Mouse (Mus musculus) left cerebral cortex, adult 2 months (tissue): ENCODE measurements around the gene Wars. TPM values are rescaled to one million over a fixed set of nuclear protein-coding genes. Genes with fewer than 3 reads are reported as not detected.

Experiments
- DNase-seq, 2 experiments: peaks; one replicate each; pipeline ENCODE4 v3.0.0; 2021 to 2022; ENCODE audit warnings: low spot score in 2 of 2, mixed read lengths in 1 of 2; ENCODE audit errors: extremely low spot score in 1 of 2
- H3K27ac ChIP-seq: fragments of 200-600 bp; 2 replicates; pipeline ENCODE4 v1.8.1; 2022
- H3K4me3 ChIP-seq: fragments of 200-600 bp; 2 replicates; pipeline ENCODE4 v1.8.1; 2022
- CTCF ChIP-seq: fragments of 200-600 bp; IDR thresholded peaks from 2 replicates; pipeline ENCODE4 v1.8.1; 2022; ENCODE audit warnings: antibody characterized with exemption, mild to moderate bottlenecking, moderate library complexity
- intact Hi-C: fragments of 180-260 bp; cut with DNase I; formaldehyde crosslinking; loops from one replicate; pipeline ENCODE4 v1.15.1; 2025
- microRNA-seq, 2 experiments: library from miRNA; unstranded; fragments of <30 nt; microRNA quantifications; one replicate each; pipeline ENCODE4 v1.2.0; 2021
- total RNA-seq, 2 experiments: library from RNA; stranded (reverse); gene quantifications; 2 replicates each; pipeline ENCODE4 v1.2.3; 2021

The Wars gene
- total RNA-seq, 2 experiments from 2014 or later, result 84.8 to 86.0 TPM

DNA sequence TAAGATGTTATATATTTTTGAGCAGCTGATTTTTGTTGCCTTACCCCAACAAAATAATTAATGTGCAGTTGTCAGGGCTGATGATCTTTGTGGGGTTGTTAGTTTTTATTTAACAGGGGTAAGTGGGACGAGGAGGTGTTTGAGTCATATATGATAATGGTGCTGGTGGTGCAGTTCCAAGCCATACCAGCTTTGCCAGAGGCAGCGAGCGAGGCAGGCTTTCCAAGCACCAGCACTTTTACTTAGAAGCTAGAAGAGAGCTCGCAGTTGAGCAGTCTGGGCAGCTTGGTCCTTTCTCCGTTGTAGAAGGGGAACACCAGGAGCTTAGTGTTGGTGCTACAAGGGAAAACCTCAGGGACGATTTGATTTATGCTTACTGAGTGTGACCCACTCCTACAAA lies 81.5 kb downstream of the Wars start:
- intact Hi-C loops, result loop anchor here (1.0 to 5.0 kb wide), 2 partner anchors 21 to 80 kb away; partner anchors contain the start of genes Wars and Wdr25
- no peak for DNase-seq

DNA sequence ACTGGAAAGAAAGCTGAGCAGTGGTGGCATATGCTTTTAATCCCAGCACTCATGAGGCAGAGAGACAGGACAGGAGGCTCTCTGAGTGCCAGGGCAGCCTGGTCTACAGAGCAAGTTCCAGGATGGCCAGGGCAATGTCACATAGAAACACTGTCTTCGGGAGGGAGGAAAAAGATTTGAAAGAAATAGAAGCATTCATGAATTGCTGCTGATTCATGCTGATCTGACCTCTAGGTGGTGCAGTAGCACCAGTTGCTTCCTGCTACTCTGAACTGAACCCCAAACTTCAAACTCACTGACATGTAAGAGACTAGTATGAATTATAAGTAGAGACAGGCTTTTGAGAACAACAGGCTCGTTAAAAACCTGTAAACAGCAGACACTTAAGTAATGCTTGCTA lies 82.8 kb downstream of the Wars start:
- TF ChIP-seq CTCF, result peak; percentile 66
- Histone ChIP-seq H3K4me3 (no peak overlapping the region), H3K27ac (peak overlapping the region; percentile 3; the same call in 1 of the 2 replicates)
- no peak for DNase-seq
- intact Hi-C loops, result loop anchor here (5.0 kb wide), 1 partner anchor 81 kb away; the partner anchor contains the start of genes Wars and Wdr25

More for the DNA sequence above, 81.5 kb downstream of the Wars start:
- TF ChIP-seq CTCF, result peak; percentile 4
- Histone ChIP-seq H3K4me3 (no peak overlapping the region), H3K27ac (no peak overlapping the region; the same call in 1 of the 2 replicates)

DNA sequence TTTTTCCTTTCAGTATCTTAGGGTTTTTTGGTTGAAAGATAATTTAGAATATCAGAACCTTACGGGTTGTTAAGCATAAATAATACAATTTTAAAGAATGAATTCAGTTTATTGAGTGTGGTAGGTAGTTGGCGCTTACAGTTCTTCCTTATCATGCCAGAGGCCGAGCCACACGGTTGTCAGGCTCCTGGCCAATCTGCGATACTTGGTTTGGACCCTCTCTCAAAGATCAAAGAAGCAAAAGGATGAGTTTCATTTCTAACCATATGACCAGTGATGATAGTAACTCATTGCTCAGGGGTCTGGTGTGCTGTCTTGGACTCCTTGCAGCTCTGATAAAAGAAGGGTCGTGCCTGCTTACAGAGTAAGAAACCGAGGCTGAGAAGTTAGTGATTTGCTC lies 83.7 kb downstream of the Wars start:
- Histone ChIP-seq H3K27ac (no peak overlapping the region), H3K4me3 (no peak overlapping the region)
- intact Hi-C loops, result loop anchor here (5.0 kb wide), 1 partner anchor 82 kb away; the partner anchor contains the start of genes Wars and Wdr25
- no peak for DNase-seq
- no peak for TF ChIP-seq CTCF

Small RNA genes within 50 kb of the gene (microRNA-seq; reads per million reads assigned to microRNA genes)
- 37.0 to 44.3 reads per million in 2 experiments for gene Mir345

Other genes starting within 250 kb of the Wars start
- gene Degs2, start 191.9 kb downstream of the Wars start, total RNA-seq, result 1 to 10 TPM; 4.8 to 5.5 TPM
- gene Yy1, start 101.2 kb downstream of the Wars start, total RNA-seq, result 10 to 100 TPM; 51.1 to 51.9 TPM
- gene Slc25a29, start 58.3 kb downstream of the Wars start, total RNA-seq, result 10 to 100 TPM; 11.2 to 16.6 TPM
- 10 to 100 TPM in 1 of 2 experiments, 1 to 10 TPM in 1; 9.1 to 11.9 TPM for gene Slc25a47, start 58.1 kb downstream of the Wars start, total RNA-seq
- 10 to 100 TPM; 10.2 to 13.4 TPM for gene Wdr25, start 543 bp downstream of the Wars start, total RNA-seq
- gene Begain, start 174.0 kb upstream of the Wars start, total RNA-seq, result 100 to 1,000 TPM; 148 to 157 TPM